Mouse (Mus musculus): ENCODE measurements around the gene Tia1. TPM values are rescaled to one million over a fixed set of nuclear protein-coding genes. Genes with fewer than 3 reads are reported as not detected.

The Tia1 gene
- polyA plus RNA-seq, 1 experiment from 2014 or later, result 402 TPM

GRCm38 (mm10) chr6:86479816-86480188 is 75.8 kb downstream of the Tia1 start:
- Histone ChIP-seq H3K36me3 (ENCODE audit: control insufficient read depth, insufficient read depth, low read length) (no peaks in the 10 kb centered on the region), H3K4me2 (ENCODE audit: low read depth, low read length) (no peak overlapping the region), H3K9me3 (ENCODE audit: control insufficient read depth, low read length) (no peaks in the 10 kb centered on the region), H3K27ac (ENCODE audit: low read depth, low read length) (0 out of 2 replicates have a peak overlapping the region, but pooled peaks have one; percentile 4), H3K4me1 (ENCODE audit: control insufficient read depth, insufficient read depth, low read length) (no peaks in the 10 kb centered on the region), H3K4me3 (ENCODE audit: low read depth, low read length) (no peak overlapping the region), H3K27me3 (ENCODE audit: control insufficient read depth, insufficient read depth, low read length) (no peaks in the 10 kb centered on the region), H3K9ac (replicated peaks; ENCODE audit: low read depth, low read length) (no peak overlapping the region)
- no peak for ATAC-seq (ENCODE audit: low read depth)

GRCm38 (mm10) chr6:86480189-86480831 is 76.3 kb downstream of the Tia1 start:
- Histone ChIP-seq H3K27me3 (ENCODE audit: control insufficient read depth, insufficient read depth, low read length) (no peaks in the 10 kb centered on the region), H3K4me1 (ENCODE audit: control insufficient read depth, insufficient read depth, low read length) (no peaks in the 10 kb centered on the region), H3K9ac (replicated peaks; ENCODE audit: low read depth, low read length) (no peak overlapping the region), H3K4me3 (ENCODE audit: low read depth, low read length) (no peak overlapping the region), H3K4me2 (ENCODE audit: low read depth, low read length) (no peak overlapping the region), H3K27ac (ENCODE audit: low read depth, low read length) (peak overlapping the region; percentile 45; the same call in 1 of the 2 replicates), H3K36me3 (ENCODE audit: control insufficient read depth, insufficient read depth, low read length) (no peaks in the 10 kb centered on the region), H3K9me3 (ENCODE audit: control insufficient read depth, low read length) (no peaks in the 10 kb centered on the region)
- 33% methylated on average over 9 of the region's 9 CpGs for WGBS
- ATAC-seq (ENCODE audit: low read depth), result no peak

GRCm38 (mm10) chr6:86481871-86482270 is 77.9 kb downstream of the Tia1 start:
- no peak for ATAC-seq (ENCODE audit: low read depth)
- no peaks in the 10 kb centered on the region for H3K36me3 ChIP-seq (ENCODE audit: control insufficient read depth, insufficient read depth, low read length)
- no peak overlapping the region for H3K27ac ChIP-seq (ENCODE audit: low read depth, low read length)
- H3K4me2 ChIP-seq (ENCODE audit: low read depth, low read length), result no peak overlapping the region
- no peak overlapping the region for H3K4me3 ChIP-seq (ENCODE audit: low read depth, low read length)
- H3K9me3 ChIP-seq (ENCODE audit: control insufficient read depth, low read length), result no peaks in the 10 kb centered on the region
- WGBS, result 100% methylated on average over 5 of the region's 5 CpGs
- H3K4me1 ChIP-seq (ENCODE audit: control insufficient read depth, insufficient read depth, low read length), result no peaks in the 10 kb centered on the region; the same call in 1 of the 2 replicates
- no peaks in the 10 kb centered on the region for H3K27me3 ChIP-seq (ENCODE audit: control insufficient read depth, insufficient read depth, low read length)
- no peak overlapping the region for H3K9ac ChIP-seq (replicated peaks; ENCODE audit: low read depth, low read length)

Other genes with a start within 250 kb of the Tia1 start
- gene Tgfa, start 209.0 kb upstream of the Tia1 start, polyA plus RNA-seq (2014; fragmentation: Nextera tagmentation; extraction: Ambion mirVana), result 20.9 and 24.3 TPM in 2 replicates
- gene Fam136a, start 38.6 kb upstream of the Tia1 start, polyA plus RNA-seq (2014; fragmentation: Nextera tagmentation; extraction: Ambion mirVana), result 111 and 118 TPM in 2 replicates
- gene Snrpg, start 32.9 kb upstream of the Tia1 start, polyA plus RNA-seq (2014; fragmentation: Nextera tagmentation; extraction: Ambion mirVana), result 341 and 393 TPM in 2 replicates
- gene Pcyox1, start 7.1 kb upstream of the Tia1 start, polyA plus RNA-seq (2014; fragmentation: Nextera tagmentation; extraction: Ambion mirVana), result 100 and 110 TPM in 2 replicates
- gene Gm44790, start 22.4 kb downstream of the Tia1 start, polyA plus RNA-seq (2014; fragmentation: Nextera tagmentation; extraction: Ambion mirVana), result 1.9 TPM in 1 of 2 replicates, not detected in the other
- 21.9 and 27.2 TPM in 2 replicates for gene C87436, start 34.2 kb downstream of the Tia1 start, polyA plus RNA-seq (2014; fragmentation: Nextera tagmentation; extraction: Ambion mirVana)
- gene Pcbp1, start 122.1 kb downstream of the Tia1 start, polyA plus RNA-seq (2014; fragmentation: Nextera tagmentation; extraction: Ambion mirVana), result 238 and 312 TPM in 2 replicates
- 0.82 and 1.1 TPM in 2 replicates for gene Asprv1, start 223.9 kb downstream of the Tia1 start, polyA plus RNA-seq (2014; fragmentation: Nextera tagmentation; extraction: Ambion mirVana)